Mouse (Mus musculus) spleen, postnatal 10 days (tissue): ENCODE results near the gene Cyp2d12.
"Not testable (repeated sequence)": the region's sequence is repeated elsewhere in the genome, so short reads cannot be mapped to it uniquely, and the experiment has no call there.

Experiments
- DNase-seq, 2 experiments: peaks; one replicate each; pipeline ENCODE4 v3.0.0; 2021 to 2022; ENCODE audit warnings: low spot score in 2 of 2

Gene Cyp2d12

GRCm38 (mm10) chr15:82554531-82555230 lies at the start of gene Cyp2d12:
Cyp2d12 (plus strand) TSS chr15:82555072.
- no peak for DNase-seq

GRCm38 (mm10) chr15:82506971-82507370 lies 47.9 kb upstream of the Cyp2d12 start:
- DNase-seq, result no peak

GRCm38 (mm10) chr15:82507740-82508139 lies 47.1 kb upstream of the Cyp2d12 start:
- not testable (repeated sequence) for DNase-seq

- not testable (repeated sequence) for DNase-seq
These were observed 45.4 kb upstream of the Cyp2d12 start for GRCm38 (mm10) chr15:82509495-82509894.

GRCm38 (mm10) chr15:82510500-82510899 lies 44.4 kb upstream of the Cyp2d12 start:
- DNase-seq, result not testable (repeated sequence)

- DNase-seq, result not testable (repeated sequence)
These were observed 42.8 kb upstream of the Cyp2d12 start for GRCm38 (mm10) chr15:82512111-82512510.

- DNase-seq, result not testable (repeated sequence)
These were observed 38.7 kb upstream of the Cyp2d12 start for GRCm38 (mm10) chr15:82516174-82516573.

- DNase-seq, result not testable (repeated sequence)
These were observed 27.5 kb upstream of the Cyp2d12 start for GRCm38 (mm10) chr15:82527371-82527770.

- DNase-seq, result not testable (repeated sequence)
These were observed 22.2 kb upstream of the Cyp2d12 start for GRCm38 (mm10) chr15:82532721-82533120.

- not testable (repeated sequence) for DNase-seq
These were observed 11.9 kb upstream of the Cyp2d12 start for GRCm38 (mm10) chr15:82542976-82543375.

- not testable (repeated sequence) for DNase-seq
These were observed 10.3 kb upstream of the Cyp2d12 start for GRCm38 (mm10) chr15:82544561-82544960.

GRCm38 (mm10) chr15:82547753-82548152 lies 7.1 kb upstream of the Cyp2d12 start:
- not testable (repeated sequence) for DNase-seq

- not testable (repeated sequence) for DNase-seq
These were observed 1.7 kb upstream of the Cyp2d12 start for GRCm38 (mm10) chr15:82553211-82553610.

- DNase-seq, result no peak
These were observed 18.0 kb downstream of the Cyp2d12 start for GRCm38 (mm10) chr15:82572856-82573255.

GRCm38 (mm10) chr15:82579071-82579470 lies 24.2 kb downstream of the Cyp2d12 start:
- no peak for DNase-seq

GRCm38 (mm10) chr15:82582621-82583020 lies 27.7 kb downstream of the Cyp2d12 start:
- no peak for DNase-seq
